Mouse (Mus musculus) liver, embryonic 12.5 days (tissue): ENCODE data around the gene Hs6st1. TPM values are rescaled to one million over a fixed set of nuclear protein-coding genes. Genes with fewer than 3 reads are reported as not detected.
A peak's percentile ranks its signal among the peaks of the same experiment; 100 is the strongest.
"Not testable (repeated sequence)": the region's sequence is repeated elsewhere in the genome, so short reads cannot be mapped to it uniquely, and the experiment has no call there.

ENCODE experiments used
- ATAC-seq: fragments of 200-750 bp; cut with Nextera tagmentation; 2 replicates; pipeline ENCODE4 v1.8.0; 2017; ENCODE audit warnings: moderate number of reproducible peaks, mild to moderate bottlenecking, moderate library complexity
- H3K27ac ChIP-seq: fragments of 300-500 bp; sonication (generic); 2 replicates; pipeline ENCODE4 v1.5.1; 2016; ENCODE audit warnings: mild to moderate bottlenecking
- H3K27me3 ChIP-seq: fragments of 300-500 bp; sonication (generic); replicated peaks from 2 replicates; pipeline ENCODE4 v1.6.1; 2016; ENCODE audit warnings: mild to moderate bottlenecking, moderate library complexity
- H3K36me3 ChIP-seq: fragments of 300-500 bp; sonication (generic); 2 replicates; pipeline ENCODE4 v1.6.1; 2016; ENCODE audit warnings: mild to moderate bottlenecking, moderate library complexity
- H3K4me1 ChIP-seq: fragments of 300-500 bp; sonication (generic); 2 replicates; pipeline ENCODE4 v1.6.1; 2016
- H3K4me2 ChIP-seq: fragments of 300-500 bp; sonication (generic); 2 replicates; pipeline ENCODE4 v1.6.1; 2016; ENCODE audit warnings: mild to moderate bottlenecking, moderate library complexity
- H3K4me3 ChIP-seq: fragments of 300-500 bp; sonication (generic); 2 replicates; pipeline ENCODE4 v1.5.1; 2016; ENCODE audit warnings: mild to moderate bottlenecking, moderate library complexity
- H3K9ac ChIP-seq: fragments of 300-500 bp; sonication (generic); 2 replicates; pipeline ENCODE4 v1.6.1; 2016; ENCODE audit warnings: mild to moderate bottlenecking, moderate library complexity
- H3K9me3 ChIP-seq: fragments of 300-500 bp; sonication (generic); replicated peaks from 2 replicates; pipeline ENCODE4 v1.6.1; 2016; ENCODE audit warnings: mild to moderate bottlenecking, moderate library complexity
- WGBS: fragments of 180-500 bp; shearing (Covaris S2); methylation state at CpG from one replicate; pipeline ENCODE4 v1.1.7; 2016; ENCODE audit not compliant: insufficient replicate concordance; 5-methylcytosine and 5-hydroxymethylcytosine counted together
- polyA plus RNA-seq: library from polyadenylated mRNA; unstranded; fragments of >200 nt; fragmentation: Nextera tagmentation; extraction: Ambion mirVana; gene quantifications from 2 replicates; pipeline ENCODE4 v1.2.1, GENCODE M21; 2016

Hs6st1 gene
- polyA plus RNA-seq: 21.9 and 23.6 TPM in 2 replicates

- peak; percentile 92 for ATAC-seq
- under 1% methylated on average over 50 of the region's 55 CpGs for WGBS
- Histone ChIP-seq H3K9ac (peak within 1 kb of the TSS; percentile 96), H3K36me3 (peaks cover 31% of the 10 kb centered on the region), H3K4me2 (peak within 1 kb of the TSS; percentile 80), H3K4me1 (peaks cover 88% of the 10 kb centered on the region), H3K27me3 (no peaks in the 10 kb centered on the region), H3K27ac (peak within 1 kb of the TSS; percentile 86), H3K9me3 (no peaks in the 10 kb centered on the region), H3K4me3 (peak within 1 kb of the TSS; percentile 91)
These were observed at the start of gene Hs6st1 for GRCm38 (mm10) chr1:36068076-36068475. Gene Hs6st1 (plus strand): TSS chr1:36068400.

DNA sequence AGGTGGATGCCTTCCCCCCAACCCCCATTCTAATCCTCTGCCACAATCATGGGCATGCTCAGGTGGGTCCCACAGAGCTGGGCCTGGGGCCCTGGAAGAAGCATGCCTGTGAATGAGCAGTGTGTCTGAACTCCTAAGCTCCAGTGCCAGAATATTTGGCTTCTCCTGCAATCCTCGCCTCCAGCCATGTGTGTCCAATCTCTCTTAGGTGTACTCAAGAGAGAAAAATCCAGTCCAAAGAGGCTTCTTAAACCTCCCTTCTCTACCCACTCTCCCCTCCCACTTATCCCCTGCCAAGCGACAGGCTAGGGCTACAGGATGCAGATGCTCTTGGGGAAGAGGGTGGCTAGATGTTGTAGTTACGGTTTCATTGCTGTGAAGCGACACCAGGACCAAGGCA, 49.6 kb upstream of the Hs6st1 start:
- Histone ChIP-seq H3K9ac (no peak overlapping the region), H3K27ac (no peak overlapping the region), H3K27me3 (no peaks in the 10 kb centered on the region), H3K4me3 (no peak overlapping the region), H3K36me3 (no peaks in the 10 kb centered on the region), H3K9me3 (no peaks in the 10 kb centered on the region), H3K4me2 (no peak overlapping the region), H3K4me1 (no peaks in the 10 kb centered on the region)
- WGBS: 64% methylated on average over 4 of the region's 4 CpGs
- ATAC-seq: no peak

DNA sequence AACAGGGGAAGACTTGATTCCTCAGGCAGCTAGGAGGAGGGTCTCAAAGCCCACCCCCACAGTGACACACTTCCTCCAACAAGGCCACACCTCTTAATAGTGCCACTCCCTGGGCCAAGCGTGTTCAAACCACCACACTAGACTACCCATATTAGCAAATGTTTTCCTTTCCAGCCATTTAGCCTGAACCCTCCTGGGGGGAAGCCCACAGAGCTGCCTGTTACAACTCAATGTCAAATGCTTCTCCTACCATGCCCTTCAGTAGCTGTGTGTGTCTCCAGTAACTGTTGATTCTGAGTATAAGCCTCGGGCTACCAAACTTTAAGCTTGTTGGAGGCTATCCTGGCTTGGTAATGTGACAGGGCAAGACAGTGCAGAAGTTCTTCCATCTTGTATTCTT, 49.0 kb upstream of the Hs6st1 start:
- Histone ChIP-seq H3K4me3 (no peak overlapping the region), H3K4me1 (no peaks in the 10 kb centered on the region), H3K27ac (no peak overlapping the region), H3K27me3 (no peaks in the 10 kb centered on the region), H3K9me3 (no peaks in the 10 kb centered on the region), H3K36me3 (no peaks in the 10 kb centered on the region), H3K9ac (no peak overlapping the region), H3K4me2 (no peak overlapping the region)
- 77% methylated on average over 2 of the region's 2 CpGs for WGBS
- no peak for ATAC-seq

- Histone ChIP-seq H3K4me1 (no peaks in the 10 kb centered on the region), H3K4me3 (no peak overlapping the region), H3K27ac (no peak overlapping the region), H3K9ac (no peak overlapping the region), H3K4me2 (no peak overlapping the region), H3K27me3 (no peaks in the 10 kb centered on the region), H3K36me3 (no peaks in the 10 kb centered on the region), H3K9me3 (no peaks in the 10 kb centered on the region)
- ATAC-seq: no peak
- whole genome bisulfite sequencing: 74% methylated on average over 4 of the region's 4 CpGs
These were observed 47.9 kb upstream of the Hs6st1 start for GRCm38 (mm10) chr1:36020315-36020714.

GRCm38 (mm10) chr1:36030421-36030821, 37.8 kb upstream of the Hs6st1 start:
- no peak overlapping the region for H3K4me3 ChIP-seq
- no peaks in the 10 kb centered on the region for H3K4me1 ChIP-seq
- H3K4me2 ChIP-seq: no peak overlapping the region
- no peak for ATAC-seq
- H3K27me3 ChIP-seq: 0 out of 2 replicates have a peak, but pooled peaks cover 3% of the 10 kb centered on the region
- H3K9ac ChIP-seq: no peak overlapping the region
- WGBS: 44% methylated on average over 10 of the region's 10 CpGs
- no peak overlapping the region for H3K27ac ChIP-seq
- H3K36me3 ChIP-seq: no peaks in the 10 kb centered on the region
- no peaks in the 10 kb centered on the region for H3K9me3 ChIP-seq

DNA sequence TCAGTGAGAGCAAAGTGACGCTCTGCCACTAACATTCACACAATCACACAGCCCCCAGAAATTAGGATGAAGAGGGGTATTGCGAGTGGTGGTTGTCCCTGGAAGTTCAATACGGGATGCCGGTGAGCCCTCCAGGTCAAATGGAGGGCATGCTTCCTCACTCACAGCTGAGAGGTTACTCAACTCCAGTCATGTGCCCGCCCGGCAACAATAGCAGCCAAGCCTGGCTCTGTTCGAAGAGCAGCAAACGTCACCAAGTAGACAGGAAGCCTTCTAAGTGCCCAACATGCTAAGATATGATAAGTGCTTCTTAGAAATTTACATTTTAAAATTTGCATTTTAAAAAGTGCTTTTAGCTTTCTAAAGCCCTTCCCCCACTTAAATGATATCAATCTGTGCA, 29.4 kb upstream of the Hs6st1 start:
- 67% methylated on average over 8 of the region's 8 CpGs for WGBS
- Histone ChIP-seq H3K4me2 (no peak overlapping the region), H3K27me3 (no peaks in the 10 kb centered on the region), H3K9me3 (0 out of 2 replicates have a peak, but pooled peaks cover 3% of the 10 kb centered on the region), H3K4me3 (no peak overlapping the region), H3K36me3 (no peaks in the 10 kb centered on the region), H3K4me1 (no peaks in the 10 kb centered on the region), H3K27ac (no peak overlapping the region), H3K9ac (no peak overlapping the region)
- ATAC-seq: no peak

- Histone ChIP-seq H3K27ac (no peak overlapping the region), H3K9ac (no peak overlapping the region), H3K27me3 (no peaks in the 10 kb centered on the region), H3K36me3 (no peaks in the 10 kb centered on the region), H3K4me3 (no peak overlapping the region), H3K4me2 (no peak overlapping the region), H3K4me1 (no peaks in the 10 kb centered on the region), H3K9me3 (0 out of 2 replicates have a peak, but pooled peaks cover 3% of the 10 kb centered on the region)
- no peak for ATAC-seq
- WGBS: 51% methylated on average over 3 of the region's 3 CpGs
These were observed 26.1 kb upstream of the Hs6st1 start for GRCm38 (mm10) chr1:36042072-36042471.

GRCm38 (mm10) chr1:36043793-36044192, 24.4 kb upstream of the Hs6st1 start:
- not testable (repeated sequence) for H3K4me3 ChIP-seq, H3K27ac ChIP-seq, H3K9ac ChIP-seq, H3K4me1 ChIP-seq, ATAC-seq, H3K4me2 ChIP-seq, H3K27me3 ChIP-seq, H3K36me3 ChIP-seq, H3K9me3 ChIP-seq
- 85% methylated on average over 5 of the region's 5 CpGs for WGBS

DNA sequence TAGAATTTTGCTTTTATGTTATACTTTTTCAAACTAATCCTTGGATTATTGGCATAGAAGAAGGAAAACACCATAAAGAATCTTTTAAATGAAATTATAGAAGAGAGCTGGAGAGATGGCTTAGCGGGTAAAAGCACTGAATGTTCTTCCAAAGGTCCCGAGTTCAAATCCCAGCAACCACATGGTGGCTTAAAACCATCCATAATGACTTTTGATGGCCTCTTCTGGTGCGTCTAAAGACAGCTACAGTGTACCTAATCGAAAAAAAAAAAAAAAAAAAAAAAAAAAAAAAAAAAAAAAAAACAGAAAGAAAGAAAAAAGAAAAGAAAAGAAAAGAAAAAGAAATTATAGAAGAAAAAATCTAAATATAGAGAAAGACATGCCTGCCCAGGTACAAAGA, 23.9 kb upstream of the Hs6st1 start:
- H3K36me3 ChIP-seq: no peaks in the 10 kb centered on the region
- no peak for ATAC-seq
- H3K4me1 ChIP-seq: no peaks in the 10 kb centered on the region
- no peak overlapping the region for H3K4me3 ChIP-seq
- no peak overlapping the region for H3K9ac ChIP-seq
- no peak overlapping the region for H3K27ac ChIP-seq
- WGBS: 70% methylated on average over 4 of the region's 4 CpGs
- 0 out of 2 replicates have a peak, but pooled peaks cover 3% of the 10 kb centered on the region for H3K9me3 ChIP-seq
- no peaks in the 10 kb centered on the region for H3K27me3 ChIP-seq
- H3K4me2 ChIP-seq: no peak overlapping the region

DNA sequence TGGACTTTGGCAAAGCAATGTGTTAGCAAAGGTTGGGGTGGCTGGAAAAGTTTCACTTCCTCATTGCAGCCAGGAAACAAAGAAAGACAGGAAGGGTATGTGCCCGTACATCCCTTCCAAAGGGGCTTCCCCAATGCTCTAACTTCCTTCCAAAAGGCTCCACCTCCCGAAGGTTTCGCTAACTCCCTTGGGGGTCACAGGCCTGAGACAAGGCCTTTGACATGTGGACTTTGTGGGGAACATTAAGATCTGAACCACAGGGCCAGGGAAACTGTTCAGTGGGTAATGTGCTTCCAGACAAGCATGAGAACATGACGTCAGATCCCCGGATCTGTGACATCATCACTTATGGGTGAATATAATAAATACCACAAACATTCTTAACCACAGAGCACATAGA, 15.5 kb upstream of the Hs6st1 start:
- Histone ChIP-seq H3K9me3 (no peaks in the 10 kb centered on the region), H3K27me3 (no peaks in the 10 kb centered on the region), H3K36me3 (no peaks in the 10 kb centered on the region), H3K4me2 (no peak overlapping the region), H3K27ac (no peak overlapping the region), H3K4me3 (no peak overlapping the region), H3K9ac (no peak overlapping the region), H3K4me1 (peaks cover 20% of the 10 kb centered on the region)
- 61% methylated on average over 5 of the region's 5 CpGs for WGBS
- ATAC-seq: no peak

DNA sequence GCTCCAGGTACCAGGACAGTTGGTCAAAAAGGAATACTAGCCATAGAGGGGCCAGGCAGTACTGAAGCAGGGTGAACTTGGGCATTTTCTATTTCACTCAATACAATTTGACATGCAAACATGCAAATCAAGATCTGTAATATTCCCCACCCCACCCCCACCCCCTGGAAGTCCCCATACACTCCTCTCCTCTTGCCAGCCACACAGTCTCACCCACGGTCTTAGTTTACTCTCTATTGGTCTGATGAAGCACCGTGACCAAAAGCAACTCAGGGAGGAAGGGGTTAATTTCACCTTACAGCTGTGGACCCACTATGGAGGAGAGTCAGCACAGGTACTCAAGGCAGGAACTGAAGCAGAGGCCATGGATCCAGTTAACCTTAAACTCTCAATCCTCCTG, 14.6 kb upstream of the Hs6st1 start:
- no peaks in the 10 kb centered on the region for H3K9me3 ChIP-seq
- H3K27ac ChIP-seq: no peak overlapping the region
- peaks cover 20% of the 10 kb centered on the region for H3K4me1 ChIP-seq
- 0 out of 2 replicates have a peak overlapping the region, but pooled peaks have one; percentile 11 for H3K4me2 ChIP-seq
- H3K27me3 ChIP-seq: no peaks in the 10 kb centered on the region
- 81% methylated on average over 2 of the region's 2 CpGs for WGBS
- H3K9ac ChIP-seq: no peak overlapping the region
- H3K4me3 ChIP-seq: no peak overlapping the region
- no peak for ATAC-seq
- H3K36me3 ChIP-seq: no peaks in the 10 kb centered on the region

DNA sequence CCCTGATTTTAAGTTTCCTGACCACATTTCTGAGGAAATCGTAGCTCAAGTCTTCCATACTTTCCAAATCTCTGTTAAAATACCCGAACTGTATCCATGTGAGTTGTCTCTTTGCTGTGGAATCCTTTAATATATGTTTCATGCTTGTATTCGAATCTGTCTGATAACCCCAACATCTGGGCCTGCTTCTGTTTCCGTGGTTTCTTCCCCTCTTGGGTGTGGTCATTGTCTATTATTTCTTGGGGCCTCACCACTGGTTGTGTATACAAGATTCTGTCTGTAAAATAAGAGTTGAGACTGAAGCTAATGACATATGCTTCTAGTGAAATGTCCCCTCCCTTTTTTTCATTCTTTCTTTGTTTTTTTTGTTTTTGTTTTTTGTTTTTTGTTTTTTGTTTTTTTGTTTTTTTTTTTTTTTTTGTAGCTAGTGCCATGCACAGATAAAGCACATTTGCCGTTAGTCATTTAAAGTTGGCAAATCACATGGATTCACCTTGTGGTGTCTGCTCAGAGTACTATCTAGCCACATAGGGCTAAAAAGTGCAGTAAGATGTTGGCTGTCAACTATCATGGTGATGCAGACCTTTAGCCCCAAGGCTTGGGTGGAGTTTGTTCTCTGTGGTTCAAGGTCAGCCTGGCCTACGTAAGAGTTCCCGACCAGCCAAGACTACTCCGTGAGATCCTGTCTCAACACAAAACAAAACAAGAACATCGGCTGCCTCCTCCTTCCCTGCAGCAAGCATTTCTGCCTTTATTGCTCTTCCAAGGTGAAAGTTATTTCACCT, 13.8 kb upstream of the Hs6st1 start:
- Histone ChIP-seq H3K27ac (peak overlapping the region; percentile 60; the same call in 1 of the 2 replicates), H3K4me1 (peaks cover 20% of the 10 kb centered on the region), H3K27me3 (no peaks in the 10 kb centered on the region), H3K9ac (no peak overlapping the region; the same call in 1 of the 2 replicates), H3K36me3 (no peaks in the 10 kb centered on the region), H3K9me3 (no peaks in the 10 kb centered on the region), H3K4me2 (peak overlapping the region; percentile 32), H3K4me3 (no peak overlapping the region)
- 32% methylated on average over 9 of the region's 9 CpGs for WGBS
- peak; percentile 89 for ATAC-seq
